Mouse (Mus musculus) forebrain, embryonic 12.5 days (tissue): ENCODE data around the gene Elovl7. TPM values are rescaled to one million over a fixed set of nuclear protein-coding genes. Genes with fewer than 3 reads are reported as not detected.

ENCODE experiments used
- ATAC-seq: fragments of 200-750 bp; cut with Nextera tagmentation; 2 replicates; pipeline ENCODE4 v1.8.0; 2017; ENCODE audit warnings: moderate TSS enrichment; ENCODE audit not compliant: low FRiP score
- H3K27ac ChIP-seq: fragments of 300-500 bp; sonication (generic); 2 replicates; pipeline ENCODE4 v1.5.1; 2016; ENCODE audit warnings: mild to moderate bottlenecking
- H3K27me3 ChIP-seq: fragments of 300-500 bp; sonication (generic); 2 replicates; pipeline ENCODE4 v1.6.1; 2016; ENCODE audit warnings: mild to moderate bottlenecking
- H3K36me3 ChIP-seq: fragments of 300-500 bp; sonication (generic); replicated peaks from 2 replicates; pipeline ENCODE4 v1.6.1; 2016; ENCODE audit warnings: mild to moderate bottlenecking
- H3K4me1 ChIP-seq: fragments of 300-500 bp; sonication (generic); 2 replicates; pipeline ENCODE4 v1.6.1; 2016
- H3K4me2 ChIP-seq: fragments of 300-500 bp; sonication (generic); 2 replicates; pipeline ENCODE4 v1.6.1; 2016; ENCODE audit warnings: mild to moderate bottlenecking, moderate library complexity
- H3K4me3 ChIP-seq: fragments of 300-500 bp; sonication (generic); replicated peaks from 2 replicates; pipeline ENCODE4 v1.5.1; 2016; ENCODE audit warnings: mild to moderate bottlenecking
- H3K9ac ChIP-seq: fragments of 300-500 bp; sonication (generic); 2 replicates; pipeline ENCODE4 v1.6.1; 2016; ENCODE audit warnings: mild to moderate bottlenecking
- H3K9me3 ChIP-seq: fragments of 300-500 bp; sonication (generic); 2 replicates; pipeline ENCODE4 v1.6.1; 2016
- WGBS: fragments of 180-500 bp; shearing (Covaris S2); methylation state at CpG from one replicate; pipeline ENCODE4 v1.1.7; 2016; 5-methylcytosine and 5-hydroxymethylcytosine counted together
- polyA plus RNA-seq: library from polyadenylated mRNA; unstranded; fragments of >200 nt; fragmentation: Nextera tagmentation; extraction: Ambion mirVana; gene quantifications from 2 replicates; pipeline ENCODE4 v1.2.1, GENCODE M21; 2016

Elovl7 gene
- polyA plus RNA-seq, 1 experiment from 2014 or later: 0.57 TPM

GRCm38 (mm10) chr13:108289436-108289835 is 75.2 kb downstream of the Elovl7 start:
- H3K9ac ChIP-seq: no peak overlapping the region
- no peak for ATAC-seq
- H3K4me1 ChIP-seq: no peaks in the 10 kb centered on the region
- WGBS: 82% methylated on average over 3 of the region's 3 CpGs
- H3K27me3 ChIP-seq: no peaks in the 10 kb centered on the region
- H3K4me3 ChIP-seq: no peak overlapping the region
- no peak overlapping the region for H3K4me2 ChIP-seq
- no peak overlapping the region for H3K27ac ChIP-seq
- H3K36me3 ChIP-seq: no peaks in the 10 kb centered on the region
- no peaks in the 10 kb centered on the region for H3K9me3 ChIP-seq

GRCm38 (mm10) chr13:108290314-108290713 is 76.1 kb downstream of the Elovl7 start:
- WGBS: 88% methylated on average over 4 of the region's 4 CpGs
- Histone ChIP-seq H3K27me3 (no peaks in the 10 kb centered on the region), H3K9me3 (no peaks in the 10 kb centered on the region), H3K27ac (no peak overlapping the region), H3K9ac (no peak overlapping the region), H3K36me3 (no peaks in the 10 kb centered on the region), H3K4me3 (no peak overlapping the region), H3K4me1 (no peaks in the 10 kb centered on the region), H3K4me2 (no peak overlapping the region)
- ATAC-seq: no peak

GRCm38 (mm10) chr13:108297350-108298093 is 83.3 kb downstream of the Elovl7 start:
- Histone ChIP-seq H3K4me1 (peaks cover 30% of the 10 kb centered on the region), H3K27ac (0 out of 2 replicates have a peak overlapping the region, but pooled peaks have one; percentile 42), H3K36me3 (no peaks in the 10 kb centered on the region), H3K9me3 (no peaks in the 10 kb centered on the region), H3K9ac (0 out of 2 replicates have a peak overlapping the region, but pooled peaks have one; percentile 21), H3K27me3 (no peaks in the 10 kb centered on the region), H3K4me2 (peak overlapping the region; percentile 37), H3K4me3 (peak overlapping the region; percentile 16)
- 30% methylated on average over 12 of the region's 12 CpGs for WGBS
- peak; percentile 65 for ATAC-seq

GRCm38 (mm10) chr13:108298241-108298640 is 84.0 kb downstream of the Elovl7 start:
- H3K27me3 ChIP-seq: no peaks in the 10 kb centered on the region
- peaks cover 30% of the 10 kb centered on the region for H3K4me1 ChIP-seq
- H3K9me3 ChIP-seq: no peaks in the 10 kb centered on the region
- H3K27ac ChIP-seq: no peak overlapping the region
- no peaks in the 10 kb centered on the region for H3K36me3 ChIP-seq
- 84% methylated on average over 5 of the region's 5 CpGs for WGBS
- no peak for ATAC-seq
- no peak overlapping the region for H3K4me2 ChIP-seq
- no peak overlapping the region for H3K4me3 ChIP-seq
- no peak overlapping the region for H3K9ac ChIP-seq

GRCm38 (mm10) chr13:108300346-108300950 is 86.2 kb downstream of the Elovl7 start:
- H3K4me3 ChIP-seq: no peak overlapping the region
- no peaks in the 10 kb centered on the region for H3K9me3 ChIP-seq
- no peak overlapping the region for H3K9ac ChIP-seq
- WGBS: 22% methylated on average over 5 of the region's 5 CpGs
- no peaks in the 10 kb centered on the region for H3K27me3 ChIP-seq
- no peak for ATAC-seq
- H3K4me2 ChIP-seq: no peak overlapping the region
- no peaks in the 10 kb centered on the region for H3K36me3 ChIP-seq
- H3K27ac ChIP-seq: no peak overlapping the region
- H3K4me1 ChIP-seq: peaks cover 30% of the 10 kb centered on the region

GRCm38 (mm10) chr13:108301411-108301810 is 87.2 kb downstream of the Elovl7 start:
- peak; percentile 72; the same call in 1 of the 2 replicates for ATAC-seq
- H3K36me3 ChIP-seq: no peaks in the 10 kb centered on the region
- no peak overlapping the region for H3K4me3 ChIP-seq
- H3K4me2 ChIP-seq: no peak overlapping the region
- no peaks in the 10 kb centered on the region for H3K9me3 ChIP-seq
- no peak overlapping the region for H3K9ac ChIP-seq
- 0 out of 2 replicates have a peak overlapping the region, but pooled peaks have one; percentile 19 for H3K27ac ChIP-seq
- WGBS: 24% methylated on average over 7 of the region's 7 CpGs
- H3K4me1 ChIP-seq: peaks cover 30% of the 10 kb centered on the region
- H3K27me3 ChIP-seq: no peaks in the 10 kb centered on the region

GRCm38 (mm10) chr13:108302957-108303675 is 88.9 kb downstream of the Elovl7 start:
- no peak overlapping the region for H3K4me2 ChIP-seq
- H3K27ac ChIP-seq: no peak overlapping the region
- no peaks in the 10 kb centered on the region for H3K36me3 ChIP-seq
- H3K4me1 ChIP-seq: peaks cover 20% of the 10 kb centered on the region
- H3K4me3 ChIP-seq: no peak overlapping the region
- H3K9me3 ChIP-seq: no peaks in the 10 kb centered on the region
- no peak overlapping the region for H3K9ac ChIP-seq
- no peaks in the 10 kb centered on the region for H3K27me3 ChIP-seq
- ATAC-seq: no peak
- 76% methylated on average over 7 of the region's 7 CpGs for WGBS

GRCm38 (mm10) chr13:108303841-108304240 is 89.6 kb downstream of the Elovl7 start:
- Histone ChIP-seq H3K4me2 (no peak overlapping the region), H3K27me3 (no peaks in the 10 kb centered on the region), H3K9me3 (no peaks in the 10 kb centered on the region), H3K4me1 (peaks cover 20% of the 10 kb centered on the region), H3K36me3 (no peaks in the 10 kb centered on the region), H3K27ac (no peak overlapping the region), H3K4me3 (no peak overlapping the region), H3K9ac (no peak overlapping the region)
- WGBS: 89% methylated on average over 1 of the region's 1 CpGs
- no peak for ATAC-seq

- ATAC-seq: no peak
- Histone ChIP-seq H3K36me3 (no peaks in the 10 kb centered on the region), H3K27me3 (no peaks in the 10 kb centered on the region), H3K9ac (no peak overlapping the region), H3K9me3 (no peaks in the 10 kb centered on the region), H3K4me3 (no peak overlapping the region), H3K27ac (no peak overlapping the region), H3K4me1 (peaks cover 20% of the 10 kb centered on the region), H3K4me2 (no peak overlapping the region)
- 45% methylated on average over 2 of the region's 2 CpGs for WGBS
These were observed 90.5 kb downstream of the Elovl7 start for GRCm38 (mm10) chr13:108304680-108305079.

GRCm38 (mm10) chr13:108315702-108316486 is 101.7 kb downstream of the Elovl7 start, which contains the start of gene Depdc1b:
Gene Depdc1b, plus strand, starts transcription at chr13:108316332.
- Histone ChIP-seq H3K4me2 (peak within 1 kb of the TSS; percentile 88), H3K27me3 (no peaks in the 10 kb centered on the region), H3K27ac (peak within 1 kb of the TSS; percentile 75), H3K4me1 (peaks cover 20% of the 10 kb centered on the region), H3K4me3 (peak within 1 kb of the TSS; percentile 85), H3K9me3 (no peaks in the 10 kb centered on the region), H3K36me3 (no peaks in the 10 kb centered on the region), H3K9ac (peak within 1 kb of the TSS; percentile 80)
- WGBS: under 1% methylated on average over 48 of the region's 48 CpGs
- ATAC-seq: peak; percentile 99

- Histone ChIP-seq H3K27me3 (no peaks in the 10 kb centered on the region), H3K27ac (peak overlapping the region; percentile 63; the same call in 1 of the 2 replicates), H3K9ac (peak overlapping the region; percentile 80), H3K9me3 (no peaks in the 10 kb centered on the region), H3K4me3 (peak overlapping the region; percentile 85), H3K4me1 (peaks cover 20% of the 10 kb centered on the region), H3K36me3 (no peaks in the 10 kb centered on the region), H3K4me2 (peak overlapping the region; percentile 88)
- ATAC-seq: peak; percentile 75
- WGBS: under 1% methylated on average over 32 of the region's 32 CpGs
These were observed 102.3 kb downstream of the Elovl7 start for GRCm38 (mm10) chr13:108316487-108316903.
